Mouse (Mus musculus) liver, adult 2 months (tissue): ENCODE measurements around the gene Hp1bp3.

Source experiments
- CTCF ChIP-seq: fragments of 200-500 bp; IDR thresholded peaks from 2 replicates; pipeline ENCODE4 v1.5.1; 2011; ENCODE audit warnings: low read depth, low read length, control low read depth
- POLR2A ChIP-seq: fragments of 200-500 bp; IDR thresholded peaks from 2 replicates; pipeline ENCODE4 v1.6.1; 2011; ENCODE audit warnings: low read length, control low read depth; ENCODE audit not compliant: insufficient read depth; ENCODE audit errors: extremely low read depth

- TF ChIP-seq CTCF: no peak
- no peak for TF ChIP-seq POLR2A
These were observed 28.1 kb upstream of the Hp1bp3 start for GRCm38 (mm10) chr4:138187995-138188394.
